Mouse (Mus musculus): ENCODE data around the gene Olfr154.

DNA sequence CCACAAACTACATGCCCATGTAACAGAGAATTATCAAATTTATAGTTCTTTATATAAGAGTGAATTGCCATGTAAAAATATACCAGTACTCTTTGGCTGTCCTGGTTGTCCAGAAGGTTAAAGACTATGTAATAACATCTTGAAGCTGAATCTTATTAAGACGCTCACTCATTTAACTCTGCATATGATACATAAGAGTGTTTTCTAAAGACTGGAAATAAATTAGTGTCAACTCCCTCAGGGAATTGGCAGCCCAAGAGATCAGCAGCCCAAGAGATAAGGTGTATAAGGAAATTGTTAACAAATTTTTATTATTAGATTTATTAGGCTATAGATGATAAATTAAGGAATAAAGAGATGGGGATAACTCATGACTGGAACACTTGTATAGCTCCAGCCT, 13.7 kb downstream of the Olfr154 start, which contains the start of gene Olfr1002:
- TF ChIP-seq POLR2A (IDR thresholded peaks at IDR 0.05; ENCODE audit: low read depth, low read length) (no peak), CTCF (IDR thresholded peaks at IDR 0.05; ENCODE audit: extremely low read depth, insufficient read length, insufficient replicate concordance, low read depth, low read length) (no peak)
